Mouse (Mus musculus): ENCODE data around the gene Macrod1. TPM values are rescaled to one million over a fixed set of nuclear protein-coding genes. Genes with fewer than 3 reads are reported as not detected.
"Not testable (repeated sequence)": the region's sequence is repeated elsewhere in the genome, so short reads cannot be mapped to it uniquely, and the experiment has no call there.

Macrod1 gene
- polyA plus RNA-seq, 1 experiment, result 61.7 TPM

DNA sequence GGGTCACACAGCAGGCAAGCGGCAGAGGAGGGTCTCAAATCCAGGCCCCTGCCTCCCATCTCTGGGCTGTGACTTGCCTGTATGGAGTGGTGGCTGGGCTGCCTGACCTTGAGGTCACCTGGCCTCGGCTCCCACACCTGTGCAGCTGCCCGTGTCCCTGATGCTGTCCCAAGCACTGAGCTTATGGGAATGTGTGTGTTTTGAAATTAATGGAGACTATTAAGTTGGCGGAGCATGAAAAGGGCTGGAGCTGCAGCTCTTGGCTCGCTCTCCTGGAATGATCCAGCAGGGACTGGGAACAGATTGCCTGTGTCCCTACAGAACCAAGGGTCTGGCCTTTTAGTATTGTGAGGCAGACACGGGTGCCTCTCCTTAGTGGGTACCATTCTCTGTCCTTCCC lies 15.6 kb downstream of the Macrod1 start:
- no peaks in the 10 kb centered on the region for H3K36me3 ChIP-seq (ENCODE audit: control insufficient read depth, insufficient read depth, low read length)
- TF ChIP-seq POLR2A (IDR thresholded peaks at IDR 0.05; ENCODE audit: low read depth, low read length), result no peak
- TF ChIP-seq CTCF (conservative IDR thresholded peaks at IDR 0.05; ENCODE audit: insufficient read depth, insufficient read length, low read depth, low read length), result no peak
- no peak overlapping the region for H3K4me3 ChIP-seq (ENCODE audit: insufficient read depth, low read depth, low read length)
- peak; percentile 77 for DNase-seq
- 50% methylated on average over 6 of the region's 6 CpGs for WGBS
- H3K27ac ChIP-seq (ENCODE audit: insufficient read depth, low read depth, low read length), result peak overlapping the region; percentile 72
- no peaks in the 10 kb centered on the region for H3K27me3 ChIP-seq (replicated peaks; ENCODE audit: control insufficient read depth, insufficient read depth, low read length)
- H3K4me1 ChIP-seq (ENCODE audit: control insufficient read depth, insufficient read depth, low read length), result no peaks in the 10 kb centered on the region; the same call in 1 of the 2 replicates

DNA sequence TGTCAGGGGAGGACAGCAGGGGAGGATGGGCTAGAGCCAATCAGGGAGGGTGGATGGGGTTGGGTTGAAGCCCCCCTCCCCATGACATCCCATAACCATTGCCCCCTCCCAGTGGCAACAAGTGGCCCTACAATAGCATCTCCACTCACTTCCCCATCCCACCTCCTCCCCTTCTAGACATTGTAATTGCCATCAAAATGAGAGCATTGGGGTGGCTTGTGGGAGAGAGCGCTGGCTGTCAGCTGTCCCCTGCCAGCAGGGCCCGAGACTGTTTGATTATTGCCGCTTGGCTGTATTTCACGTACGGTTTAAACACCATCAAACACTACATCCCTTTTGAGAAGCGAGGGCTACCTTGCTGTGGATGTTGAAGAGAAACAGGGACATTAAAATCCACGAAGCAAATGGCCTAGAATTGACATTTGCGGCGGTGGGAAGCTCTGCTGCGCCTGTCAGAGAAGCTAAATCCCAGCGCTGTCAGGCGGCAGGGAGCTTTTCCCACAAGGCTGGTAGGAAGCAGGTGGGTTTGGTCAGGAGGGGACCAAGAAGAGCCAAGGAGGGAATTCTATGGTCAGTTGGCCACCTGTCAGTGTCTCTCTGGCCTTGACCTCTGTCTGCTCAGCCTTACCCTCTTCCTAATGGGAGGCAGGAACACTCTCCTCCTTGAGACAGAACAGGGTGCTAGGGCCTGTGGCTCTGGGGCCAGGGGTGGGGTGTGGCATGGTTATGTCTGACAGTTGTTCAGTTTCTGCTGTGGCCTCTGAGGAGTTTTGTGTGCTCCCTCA lies 17.6 kb downstream of the Macrod1 start:
- no peak for DNase-seq
- Histone ChIP-seq H3K27ac (ENCODE audit: insufficient read depth, low read depth, low read length) (no peak overlapping the region), H3K27me3 (replicated peaks; ENCODE audit: control insufficient read depth, insufficient read depth, low read length) (no peaks in the 10 kb centered on the region), H3K4me3 (ENCODE audit: insufficient read depth, low read depth, low read length) (no peak overlapping the region), H3K36me3 (ENCODE audit: control insufficient read depth, insufficient read depth, low read length) (no peaks in the 10 kb centered on the region), H3K4me1 (ENCODE audit: control insufficient read depth, insufficient read depth, low read length) (no peaks in the 10 kb centered on the region; the same call in 1 of the 2 replicates)
- TF ChIP-seq POLR2A (IDR thresholded peaks at IDR 0.05; ENCODE audit: low read depth, low read length) (no peak), CTCF (conservative IDR thresholded peaks at IDR 0.05; ENCODE audit: insufficient read depth, insufficient read length, low read depth, low read length) (no peak)
- 89% methylated on average over 12 of the region's 12 CpGs for WGBS

DNA sequence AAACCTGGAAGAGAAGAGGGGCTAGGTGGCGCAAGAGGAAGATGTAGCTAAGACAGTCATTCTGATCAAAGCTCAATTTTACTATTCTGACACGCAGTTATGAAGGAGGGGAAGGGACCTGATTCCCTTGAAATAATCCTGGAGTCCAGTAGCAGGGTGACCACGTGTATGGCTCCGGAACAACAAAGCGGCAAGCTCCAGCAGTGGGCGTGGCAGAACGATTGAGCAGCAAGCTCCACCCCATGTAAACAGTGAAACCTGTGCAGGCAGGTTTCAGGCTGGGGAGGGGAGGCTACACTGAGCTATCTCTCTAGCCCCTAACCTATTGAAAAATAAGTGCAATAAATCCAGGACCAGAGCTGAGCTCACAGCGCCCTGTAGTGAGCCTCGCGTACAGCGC lies 18.7 kb downstream of the Macrod1 start:
- DNase-seq; H3K27me3 ChIP-seq (replicated peaks; ENCODE audit: control insufficient read depth, insufficient read depth, low read length); H3K4me1 ChIP-seq (ENCODE audit: control insufficient read depth, insufficient read depth, low read length); H3K4me3 ChIP-seq (ENCODE audit: insufficient read depth, low read depth, low read length); H3K27ac ChIP-seq (ENCODE audit: insufficient read depth, low read depth, low read length); H3K36me3 ChIP-seq (ENCODE audit: control insufficient read depth, insufficient read depth, low read length): not testable (repeated sequence)
- WGBS, result 84% methylated on average over 11 of the region's 11 CpGs

DNA sequence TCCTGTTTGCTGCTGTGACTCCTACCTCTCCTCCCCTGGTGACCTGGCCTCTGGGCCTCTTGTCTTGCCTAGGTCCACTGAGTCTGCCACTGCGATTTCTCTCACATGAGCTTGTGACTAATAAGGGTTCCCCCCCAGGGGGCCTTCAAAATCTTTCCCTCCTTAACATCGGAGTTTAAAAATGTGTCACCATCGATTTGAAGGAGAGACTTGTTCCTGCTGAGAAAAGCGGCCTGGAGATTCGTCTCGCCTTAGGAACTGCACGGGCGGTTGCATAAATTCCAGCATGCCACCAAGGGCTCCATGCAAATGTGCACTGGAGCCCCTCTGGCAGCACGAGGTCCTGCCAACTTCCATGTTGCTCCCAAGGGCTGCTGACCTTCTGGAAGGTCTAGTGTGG lies 21.1 kb downstream of the Macrod1 start:
- peak overlapping the region; percentile 18; the same call in 1 of the 2 replicates for H3K27ac ChIP-seq (ENCODE audit: insufficient read depth, low read depth, low read length)
- 60% methylated on average over 9 of the region's 9 CpGs for WGBS

DNA sequence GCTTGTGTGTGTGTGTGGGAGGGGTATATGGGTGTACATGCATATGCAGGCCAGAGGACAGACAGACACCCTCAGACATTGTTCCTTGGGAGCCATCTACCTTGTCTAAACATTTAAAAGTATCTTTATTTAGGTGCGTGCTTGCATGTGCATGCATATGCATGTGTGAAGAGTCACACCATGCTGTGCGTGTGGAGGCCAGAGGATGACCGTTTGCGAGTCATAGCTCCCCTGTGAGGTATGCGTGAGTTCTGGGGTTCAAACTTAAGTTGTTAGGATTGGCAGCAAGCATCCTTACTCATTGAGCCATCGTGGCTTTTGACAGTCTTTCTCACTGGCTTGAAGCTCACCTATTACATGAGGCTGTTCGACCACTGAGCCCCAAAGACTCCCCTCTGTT lies 21.7 kb downstream of the Macrod1 start:
- TF ChIP-seq POLR2A (IDR thresholded peaks at IDR 0.05; ENCODE audit: low read depth, low read length) (no peak), CTCF (conservative IDR thresholded peaks at IDR 0.05; ENCODE audit: insufficient read depth, insufficient read length, low read depth, low read length) (no peak)

More for the DNA sequence above, 21.1 kb downstream of the Macrod1 start:
- Histone ChIP-seq H3K27me3 (replicated peaks; ENCODE audit: control insufficient read depth, insufficient read depth, low read length) (no peaks in the 10 kb centered on the region), H3K4me1 (ENCODE audit: control insufficient read depth, insufficient read depth, low read length) (no peaks in the 10 kb centered on the region), H3K4me3 (ENCODE audit: insufficient read depth, low read depth, low read length) (no peak overlapping the region), H3K36me3 (ENCODE audit: control insufficient read depth, insufficient read depth, low read length) (no peaks in the 10 kb centered on the region)
- TF ChIP-seq CTCF (conservative IDR thresholded peaks at IDR 0.05; ENCODE audit: insufficient read depth, insufficient read length, low read depth, low read length) (no peak), POLR2A (IDR thresholded peaks at IDR 0.05; ENCODE audit: low read depth, low read length) (no peak)
- DNase-seq, result peak; percentile 46

DNA sequence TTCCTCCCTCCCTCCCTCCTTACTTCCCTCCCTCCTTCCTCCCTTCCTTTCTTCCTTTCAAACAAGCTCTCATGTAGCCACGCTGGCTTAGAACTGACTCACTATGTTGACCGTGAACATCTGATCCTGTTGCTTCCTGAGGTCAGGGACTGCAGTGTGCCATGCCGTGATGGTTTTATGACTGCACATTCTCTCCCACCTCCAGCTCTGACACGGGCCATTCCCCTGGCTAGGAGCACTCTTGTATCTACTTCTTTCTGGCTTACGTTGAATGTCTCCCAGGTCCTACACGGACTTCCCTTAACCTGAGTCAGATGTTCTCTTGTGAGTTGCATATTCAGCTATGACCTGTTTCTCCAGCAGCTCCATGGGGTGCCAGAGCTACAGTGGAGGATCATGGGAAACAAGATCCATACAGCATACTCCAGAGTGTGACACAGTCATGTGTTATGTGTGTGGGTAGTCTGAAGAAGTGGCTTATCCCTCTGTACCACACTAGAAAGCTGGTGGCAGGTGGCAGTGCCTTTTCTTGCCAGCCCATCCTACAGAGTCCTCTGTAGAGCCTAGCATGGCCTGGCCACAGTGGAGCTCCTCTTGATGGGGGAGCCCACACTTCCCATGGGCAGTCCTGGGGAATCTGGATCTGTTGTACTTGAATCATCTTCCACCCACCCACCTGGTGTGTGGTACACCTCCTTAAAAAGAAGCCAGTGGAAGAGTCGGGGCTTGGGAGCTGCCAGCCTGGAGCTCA lies 25.1 kb downstream of the Macrod1 start:
- 54% methylated on average over 7 of the region's 7 CpGs for WGBS
- no peak overlapping the region for H3K4me3 ChIP-seq (ENCODE audit: insufficient read depth, low read depth, low read length)
- H3K27me3 ChIP-seq (replicated peaks; ENCODE audit: control insufficient read depth, insufficient read depth, low read length), result no peaks in the 10 kb centered on the region
- DNase-seq, result no peak
- no peak for TF ChIP-seq CTCF (conservative IDR thresholded peaks at IDR 0.05; ENCODE audit: insufficient read depth, insufficient read length, low read depth, low read length)
- TF ChIP-seq POLR2A (IDR thresholded peaks at IDR 0.05; ENCODE audit: low read depth, low read length), result no peak
- H3K27ac ChIP-seq (ENCODE audit: insufficient read depth, low read depth, low read length), result no peak overlapping the region
- no peaks in the 10 kb centered on the region for H3K36me3 ChIP-seq (ENCODE audit: control insufficient read depth, insufficient read depth, low read length)
- no peaks in the 10 kb centered on the region for H3K4me1 ChIP-seq (ENCODE audit: control insufficient read depth, insufficient read depth, low read length)

More for the DNA sequence above, 21.7 kb downstream of the Macrod1 start:
- H3K4me1 ChIP-seq (ENCODE audit: control insufficient read depth, insufficient read depth, low read length), result no peaks in the 10 kb centered on the region
- 88% methylated on average over 7 of the region's 7 CpGs for WGBS
- no peak overlapping the region for H3K4me3 ChIP-seq (ENCODE audit: insufficient read depth, low read depth, low read length)
- no peak overlapping the region for H3K27ac ChIP-seq (ENCODE audit: insufficient read depth, low read depth, low read length)
- no peaks in the 10 kb centered on the region for H3K27me3 ChIP-seq (replicated peaks; ENCODE audit: control insufficient read depth, insufficient read depth, low read length)
- no peak for DNase-seq
- H3K36me3 ChIP-seq (ENCODE audit: control insufficient read depth, insufficient read depth, low read length), result no peaks in the 10 kb centered on the region

DNA sequence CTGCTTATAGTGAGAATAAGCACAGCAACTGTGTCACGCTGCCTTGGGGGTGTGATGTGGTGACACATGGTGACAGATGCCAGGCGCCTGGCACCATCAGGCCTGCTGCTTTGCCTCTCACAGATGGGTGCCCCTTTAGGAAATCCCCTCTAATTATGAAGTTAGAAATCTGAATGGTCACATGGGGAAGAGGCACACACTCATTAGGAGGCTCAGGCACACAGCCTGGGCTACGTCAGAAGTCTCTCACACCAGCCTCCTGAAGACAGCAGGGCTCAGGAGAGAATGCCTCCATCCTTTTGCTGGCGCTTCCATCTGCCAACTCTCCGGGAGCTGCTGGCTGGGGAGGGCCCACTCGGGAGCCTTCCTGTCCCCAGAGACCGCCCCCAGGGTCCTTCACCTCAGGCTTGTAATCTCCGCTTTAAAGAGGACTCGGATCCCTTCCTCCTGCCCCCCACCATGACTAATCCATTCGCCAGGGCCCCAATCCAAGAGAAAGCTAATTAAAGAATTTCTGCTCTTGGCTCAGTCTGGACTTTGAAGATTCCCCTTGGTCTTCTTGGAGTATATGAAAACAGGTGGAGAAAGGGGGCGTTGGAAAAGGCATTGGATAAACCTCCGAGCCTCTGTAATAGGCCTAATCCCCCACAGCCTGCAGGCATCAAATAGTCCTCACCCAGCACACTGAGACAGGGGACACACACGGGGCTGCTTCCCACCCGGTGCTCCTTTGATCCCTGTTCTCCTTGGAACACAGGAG lies 26.6 kb downstream of the Macrod1 start:
- Histone ChIP-seq H3K4me1 (ENCODE audit: control insufficient read depth, insufficient read depth, low read length) (no peaks in the 10 kb centered on the region), H3K27ac (ENCODE audit: insufficient read depth, low read depth, low read length) (no peak overlapping the region), H3K4me3 (ENCODE audit: insufficient read depth, low read depth, low read length) (no peak overlapping the region), H3K27me3 (replicated peaks; ENCODE audit: control insufficient read depth, insufficient read depth, low read length) (no peaks in the 10 kb centered on the region), H3K36me3 (ENCODE audit: control insufficient read depth, insufficient read depth, low read length) (no peaks in the 10 kb centered on the region)
- no peak for DNase-seq
- 86% methylated on average over 14 of the region's 14 CpGs for WGBS
- no peak for TF ChIP-seq POLR2A (IDR thresholded peaks at IDR 0.05; ENCODE audit: low read depth, low read length)
- TF ChIP-seq CTCF (conservative IDR thresholded peaks at IDR 0.05; ENCODE audit: insufficient read depth, insufficient read length, low read depth, low read length), result no peak
